Mouse (Mus musculus): ENCODE data around the gene Trim21. TPM values are rescaled to one million over a fixed set of nuclear protein-coding genes. Genes with fewer than 3 reads are reported as not detected.

Trim21 gene
- polyA plus RNA-seq, 1 experiment from 2014 or later = 0.59 TPM

Other genes starting within 250 kb of the Trim21 start
- 173 and 174 TPM in 2 replicates for gene Rrm1, start 123.8 kb downstream of the Trim21 start, polyA plus RNA-seq (2016; fragmentation: Nextera tagmentation; extraction: Ambion mirVana)
- gene Olfr543, start 83.8 kb downstream of the Trim21 start, polyA plus RNA-seq (2016; fragmentation: Nextera tagmentation; extraction: Ambion mirVana) = 0.33 and 0.80 TPM in 2 replicates
- gene Olfr544, start 77.2 kb downstream of the Trim21 start, polyA plus RNA-seq (2016; fragmentation: Nextera tagmentation; extraction: Ambion mirVana) = 0.10 and 0.13 TPM in 2 replicates
- gene Olfr545, start 65.9 kb downstream of the Trim21 start, polyA plus RNA-seq (2016; fragmentation: Nextera tagmentation; extraction: Ambion mirVana) = 0.13 and 0.14 TPM in 2 replicates
- not detected in 2 replicates for gene Olfr547, start 30.7 kb downstream of the Trim21 start, polyA plus RNA-seq (2016; fragmentation: Nextera tagmentation; extraction: Ambion mirVana)
- gene Olfr548-ps1, start 24.6 kb downstream of the Trim21 start, polyA plus RNA-seq (2016; fragmentation: Nextera tagmentation; extraction: Ambion mirVana) = not detected in 2 replicates
- not detected in 2 replicates for gene Olfr549, start 15.6 kb downstream of the Trim21 start, polyA plus RNA-seq (2016; fragmentation: Nextera tagmentation; extraction: Ambion mirVana)
- gene Olfr550, start 6.0 kb upstream of the Trim21 start, polyA plus RNA-seq (2016; fragmentation: Nextera tagmentation; extraction: Ambion mirVana) = 0.04 and 0.14 TPM in 2 replicates
- gene Olfr551, start 26.4 kb upstream of the Trim21 start, polyA plus RNA-seq (2016; fragmentation: Nextera tagmentation; extraction: Ambion mirVana) = not detected in 2 replicates
- not detected in 2 replicates for gene Olfr552, start 32.3 kb upstream of the Trim21 start, polyA plus RNA-seq (2016; fragmentation: Nextera tagmentation; extraction: Ambion mirVana)
- not detected in 2 replicates for gene Olfr553, start 52.7 kb upstream of the Trim21 start, polyA plus RNA-seq (2016; fragmentation: Nextera tagmentation; extraction: Ambion mirVana)
- gene Olfr554, start 72.9 kb upstream of the Trim21 start, polyA plus RNA-seq (2016; fragmentation: Nextera tagmentation; extraction: Ambion mirVana) = not detected in 2 replicates
- gene Olfr555, start 93.3 kb upstream of the Trim21 start, polyA plus RNA-seq (2016; fragmentation: Nextera tagmentation; extraction: Ambion mirVana) = not detected in 2 replicates
- not detected in 2 replicates for gene Olfr556, start 99.4 kb upstream of the Trim21 start, polyA plus RNA-seq (2016; fragmentation: Nextera tagmentation; extraction: Ambion mirVana)
- 16.4 and 17.4 TPM in 2 replicates for gene Trim68, start 121.8 kb upstream of the Trim21 start, polyA plus RNA-seq (2016; fragmentation: Nextera tagmentation; extraction: Ambion mirVana)
- gene Olfr557, start 130.4 kb upstream of the Trim21 start, polyA plus RNA-seq (2016; fragmentation: Nextera tagmentation; extraction: Ambion mirVana) = not detected in 2 replicates
- 0.55 and 0.98 TPM in 2 replicates for gene Olfr558, start 136.7 kb upstream of the Trim21 start, polyA plus RNA-seq (2016; fragmentation: Nextera tagmentation; extraction: Ambion mirVana)
- gene Olfr33, start 153.6 kb upstream of the Trim21 start, polyA plus RNA-seq (2016; fragmentation: Nextera tagmentation; extraction: Ambion mirVana) = not detected in 2 replicates
- not detected in 2 replicates for gene Olfr559, start 162.0 kb upstream of the Trim21 start, polyA plus RNA-seq (2016; fragmentation: Nextera tagmentation; extraction: Ambion mirVana)
- not detected in 2 replicates for gene Olfr560, start 193.9 kb upstream of the Trim21 start, polyA plus RNA-seq (2016; fragmentation: Nextera tagmentation; extraction: Ambion mirVana)
- 0.18 and 0.19 TPM in 2 replicates for gene Olfr78, start 194.0 kb upstream of the Trim21 start, polyA plus RNA-seq (2016; fragmentation: Nextera tagmentation; extraction: Ambion mirVana)
- gene Olfr561, start 205.7 kb upstream of the Trim21 start, polyA plus RNA-seq (2016; fragmentation: Nextera tagmentation; extraction: Ambion mirVana) = not detected in 2 replicates
- not detected in 2 replicates for gene Olfr564, start 238.0 kb upstream of the Trim21 start, polyA plus RNA-seq (2016; fragmentation: Nextera tagmentation; extraction: Ambion mirVana)

Measured in embryonic facial prominence, embryonic 12.5 days (tissue).